Mouse (Mus musculus) midbrain, embryonic 14.5 days (tissue): Measurements from ENCODE around the gene Dscaml1. TPM values are rescaled to one million over a fixed set of nuclear protein-coding genes. Genes with fewer than 3 reads are reported as not detected.

Experiments used
- ATAC-seq: fragments of 200-750 bp; cut with Nextera tagmentation; 2 replicates; pipeline ENCODE4 v1.8.0; 2017; ENCODE audit warnings: moderate number of reproducible peaks, moderate library complexity; ENCODE audit not compliant: low FRiP score, low TSS enrichment
- DNase-seq: peaks from one replicate; pipeline ENCODE4 v3.0.0-alpha.2; 2015
- H3K27ac ChIP-seq: fragments of 300-500 bp; sonication (generic); replicated peaks from 2 replicates; pipeline ENCODE4 v1.5.1; 2014; ENCODE audit warnings: mild to moderate bottlenecking, low read depth, low read length, moderate library complexity
- H3K27me3 ChIP-seq: fragments of 300-500 bp; sonication (generic); 2 replicates; pipeline ENCODE4 v1.6.1; 2014; ENCODE audit warnings: low read length, control low read depth, mixed read lengths; ENCODE audit not compliant: control insufficient read depth, insufficient read depth
- H3K36me3 ChIP-seq: fragments of 300-500 bp; sonication (generic); 2 replicates; pipeline ENCODE4 v1.6.1; 2014; ENCODE audit warnings: low read length, control low read depth; ENCODE audit not compliant: control insufficient read depth, insufficient read depth
- H3K4me1 ChIP-seq: fragments of 300-500 bp; sonication (generic); 2 replicates; pipeline ENCODE4 v1.6.1; 2014; ENCODE audit warnings: mild to moderate bottlenecking, antibody characterized with exemption, low read length, control low read depth; ENCODE audit not compliant: control insufficient read depth, insufficient read depth
- H3K4me2 ChIP-seq: fragments of 300-500 bp; sonication (generic); 2 replicates; pipeline ENCODE4 v1.6.1; 2014; ENCODE audit warnings: mild to moderate bottlenecking, low read length, moderate library complexity
- H3K4me3 ChIP-seq: fragments of 300-500 bp; sonication (generic); replicated peaks from 2 replicates; pipeline ENCODE4 v1.5.1; 2014; ENCODE audit warnings: low read depth, low read length
- H3K9ac ChIP-seq: fragments of 300-500 bp; sonication (generic); replicated peaks from 2 replicates; pipeline ENCODE4 v1.6.1; 2014; ENCODE audit warnings: mild to moderate bottlenecking, low read length, moderate library complexity
- H3K9me3 ChIP-seq: fragments of 300-500 bp; sonication (generic); 2 replicates; pipeline ENCODE4 v1.6.1; 2016; ENCODE audit warnings: low read length, control low read depth, mixed read lengths; ENCODE audit not compliant: control insufficient read depth
- WGBS: fragments of 180-500 bp; shearing (Covaris S2); extraction: QIAGEN DNeasy Blood & Tissue Kit; methylation state at CpG from one replicate; pipeline ENCODE4 v1.1.7; 2014; 5-methylcytosine and 5-hydroxymethylcytosine counted together
- polyA plus RNA-seq: library from polyadenylated mRNA; unstranded; fragments of >200 nt; fragmentation: Nextera tagmentation; extraction: Ambion mirVana; gene quantifications from 2 replicates; pipeline ENCODE4 v1.2.1, GENCODE M21; 2014

Dscaml1 gene
- polyA plus RNA-seq, 1 experiment from 2014 or later, result 14.8 TPM

GRCm38 (mm10) chr9:45569680-45570079, 143.3 kb downstream of the Dscaml1 start:
- Histone ChIP-seq H3K36me3 (no peaks in the 10 kb centered on the region), H3K4me1 (peaks cover 7% of the 10 kb centered on the region; the same call in 1 of the 2 replicates), H3K4me3 (no peak overlapping the region), H3K9ac (no peak overlapping the region), H3K9me3 (no peaks in the 10 kb centered on the region), H3K27ac (no peak overlapping the region), H3K4me2 (no peak overlapping the region), H3K27me3 (no peaks in the 10 kb centered on the region)
- 73% methylated on average over 3 of the region's 3 CpGs for WGBS
- no peak for DNase-seq
- ATAC-seq, result no peak

GRCm38 (mm10) chr9:45570346-45570745, 143.9 kb downstream of the Dscaml1 start:
- 83% methylated on average over 5 of the region's 5 CpGs for WGBS
- H3K4me3 ChIP-seq, result no peak overlapping the region
- DNase-seq (no peak), ATAC-seq (no peak)
- H3K27me3 ChIP-seq, result no peaks in the 10 kb centered on the region
- peaks cover 7% of the 10 kb centered on the region; the same call in 1 of the 2 replicates for H3K4me1 ChIP-seq
- no peak overlapping the region for H3K9ac ChIP-seq
- H3K27ac ChIP-seq, result no peak overlapping the region
- no peak overlapping the region for H3K4me2 ChIP-seq
- H3K9me3 ChIP-seq, result no peaks in the 10 kb centered on the region
- no peaks in the 10 kb centered on the region for H3K36me3 ChIP-seq

GRCm38 (mm10) chr9:45572787-45573492, 146.5 kb downstream of the Dscaml1 start:
- H3K9me3 ChIP-seq, result no peaks in the 10 kb centered on the region
- WGBS, result 41% methylated on average over 9 of the region's 9 CpGs
- no peaks in the 10 kb centered on the region for H3K27me3 ChIP-seq
- peak; percentile 29 for DNase-seq
- H3K27ac ChIP-seq, result 0 out of 2 replicates have a peak overlapping the region, but pooled peaks have one; percentile 5
- no peak overlapping the region for H3K4me2 ChIP-seq
- no peaks in the 10 kb centered on the region for H3K36me3 ChIP-seq
- H3K4me3 ChIP-seq, result no peak overlapping the region
- no peak for ATAC-seq
- H3K9ac ChIP-seq, result no peak overlapping the region
- peaks cover 11% of the 10 kb centered on the region for H3K4me1 ChIP-seq

GRCm38 (mm10) chr9:45573493-45573815, 147.0 kb downstream of the Dscaml1 start:
- Histone ChIP-seq H3K9me3 (no peaks in the 10 kb centered on the region), H3K36me3 (no peaks in the 10 kb centered on the region), H3K4me3 (no peak overlapping the region), H3K27ac (no peak overlapping the region), H3K4me1 (peaks cover 12% of the 10 kb centered on the region), H3K27me3 (no peaks in the 10 kb centered on the region), H3K4me2 (no peak overlapping the region), H3K9ac (no peak overlapping the region)
- no peak for DNase-seq
- ATAC-seq, result no peak

GRCm38 (mm10) chr9:45574021-45574420, 147.6 kb downstream of the Dscaml1 start:
- 88% methylated on average over 8 of the region's 8 CpGs for WGBS
- peaks cover 17% of the 10 kb centered on the region for H3K4me1 ChIP-seq

GRCm38 (mm10) chr9:45580069-45580795, 153.8 kb downstream of the Dscaml1 start:
- ATAC-seq, result no peak; the same call in 1 of the 2 replicates
- no peaks in the 10 kb centered on the region for H3K36me3 ChIP-seq
- peaks cover 24% of the 10 kb centered on the region for H3K4me1 ChIP-seq
- H3K27ac ChIP-seq, result peak overlapping the region; percentile 58
- no peaks in the 10 kb centered on the region for H3K9me3 ChIP-seq
- no peak overlapping the region for H3K4me3 ChIP-seq
- DNase-seq, result peak; percentile 76
- H3K4me2 ChIP-seq, result no peak overlapping the region
- WGBS, result 39% methylated on average over 16 of the region's 16 CpGs
- no peaks in the 10 kb centered on the region for H3K27me3 ChIP-seq
- no peak overlapping the region for H3K9ac ChIP-seq

More at GRCm38 (mm10) chr9:45574021-45574420, 147.6 kb downstream of the Dscaml1 start:
- Histone ChIP-seq H3K27me3 (no peaks in the 10 kb centered on the region), H3K9ac (no peak overlapping the region), H3K9me3 (no peaks in the 10 kb centered on the region), H3K36me3 (no peaks in the 10 kb centered on the region), H3K27ac (no peak overlapping the region), H3K4me3 (no peak overlapping the region), H3K4me2 (no peak overlapping the region)
- no peak for DNase-seq
- ATAC-seq, result no peak

GRCm38 (mm10) chr9:45586475-45586874, 160.0 kb downstream of the Dscaml1 start:
- Histone ChIP-seq H3K36me3 (no peaks in the 10 kb centered on the region), H3K27ac (no peak overlapping the region), H3K4me2 (no peak overlapping the region), H3K9me3 (no peaks in the 10 kb centered on the region), H3K4me1 (peaks cover 2% of the 10 kb centered on the region; the same call in 1 of the 2 replicates), H3K4me3 (no peak overlapping the region), H3K27me3 (no peaks in the 10 kb centered on the region), H3K9ac (no peak overlapping the region)
- DNase-seq, result no peak
- 55% methylated on average over 9 of the region's 9 CpGs for WGBS
- ATAC-seq, result no peak; the same call in 1 of the 2 replicates

GRCm38 (mm10) chr9:45587704-45588103, 161.3 kb downstream of the Dscaml1 start:
- H3K36me3 ChIP-seq, result no peaks in the 10 kb centered on the region
- ATAC-seq (no peak), DNase-seq (no peak)
- no peak overlapping the region for H3K4me2 ChIP-seq
- H3K9ac ChIP-seq, result no peak overlapping the region
- H3K27me3 ChIP-seq, result no peaks in the 10 kb centered on the region
- WGBS, result 51% methylated on average over 7 of the region's 7 CpGs
- no peak overlapping the region for H3K4me3 ChIP-seq
- no peak overlapping the region for H3K27ac ChIP-seq
- no peaks in the 10 kb centered on the region for H3K9me3 ChIP-seq
- H3K4me1 ChIP-seq, result no peaks in the 10 kb centered on the region; the same call in 1 of the 2 replicates

- no peak overlapping the region for H3K4me2 ChIP-seq
- no peak overlapping the region for H3K9ac ChIP-seq
- WGBS, result 78% methylated on average over 3 of the region's 3 CpGs
- no peak overlapping the region for H3K27ac ChIP-seq
- ATAC-seq, result no peak
- H3K27me3 ChIP-seq, result no peaks in the 10 kb centered on the region
- no peaks in the 10 kb centered on the region for H3K36me3 ChIP-seq
- H3K4me1 ChIP-seq, result no peaks in the 10 kb centered on the region; the same call in 1 of the 2 replicates
- H3K9me3 ChIP-seq, result no peaks in the 10 kb centered on the region
- H3K4me3 ChIP-seq, result no peak overlapping the region
- DNase-seq, result peak; percentile 73
Observed at GRCm38 (mm10) chr9:45589867-45590266, 163.4 kb downstream of the Dscaml1 start.
